Mouse (Mus musculus) urinary bladder, postnatal 14 days (tissue): ENCODE measurements around the gene Krt10.
A peak's percentile ranks its signal among the peaks of the same experiment; 100 is the strongest.

Source experiments
- DNase-seq: peaks from one replicate; pipeline ENCODE4 v3.0.0; 2021; ENCODE audit warnings: low spot score

The Krt10 gene

GRCm38 (mm10) chr11:99389264-99389663 is at the start of gene Krt10:
Krt10 (minus strand) TSS chr11:99389364.
- DNase-seq: no peak

GRCm38 (mm10) chr11:99437972-99438371 is 48.8 kb upstream of the Krt10 start, which contains the start of gene Krt20:
Krt20 (minus strand) TSS chr11:99438150.
- no peak for DNase-seq

- DNase-seq: no peak
Observed at GRCm38 (mm10) chr11:99436625-99437024, 47.5 kb upstream of the Krt10 start.

GRCm38 (mm10) chr11:99430670-99431069 is 41.5 kb upstream of the Krt10 start:
- DNase-seq: peak; percentile 55

- no peak for DNase-seq
Observed at GRCm38 (mm10) chr11:99422159-99422558, 33.0 kb upstream of the Krt10 start, which contains the start of gene Krt12. Krt12 (minus strand) TSS chr11:99422259.

GRCm38 (mm10) chr11:99420586-99420985 is 31.4 kb upstream of the Krt10 start:
- no peak for DNase-seq

- no peak for DNase-seq
Observed at GRCm38 (mm10) chr11:99417819-99418218, 28.7 kb upstream of the Krt10 start.

GRCm38 (mm10) chr11:99416902-99417301 is 27.7 kb upstream of the Krt10 start:
- no peak for DNase-seq

- no peak for DNase-seq
Observed at GRCm38 (mm10) chr11:99414463-99415147, 25.4 kb upstream of the Krt10 start.

- peak; percentile 60 for DNase-seq
Observed at GRCm38 (mm10) chr11:99413247-99413646, 24.1 kb upstream of the Krt10 start.

- DNase-seq: no peak
Observed at GRCm38 (mm10) chr11:99406186-99406585, 17.0 kb upstream of the Krt10 start.

- no peak for DNase-seq
Observed at GRCm38 (mm10) chr11:99399956-99400549, 10.9 kb upstream of the Krt10 start.

- DNase-seq: no peak
Observed at GRCm38 (mm10) chr11:99398832-99399231, 9.7 kb upstream of the Krt10 start.

GRCm38 (mm10) chr11:99398084-99398483 is 8.9 kb upstream of the Krt10 start:
- no peak for DNase-seq

GRCm38 (mm10) chr11:99396661-99397060 is 7.5 kb upstream of the Krt10 start:
- DNase-seq: no peak

- DNase-seq: no peak
Observed at GRCm38 (mm10) chr11:99396034-99396433, 6.9 kb upstream of the Krt10 start.

GRCm38 (mm10) chr11:99392492-99392891 is 3.3 kb upstream of the Krt10 start:
- DNase-seq: no peak

GRCm38 (mm10) chr11:99391375-99391774 is 2.2 kb upstream of the Krt10 start:
- DNase-seq: no peak

- peak; percentile 16 for DNase-seq
Observed at GRCm38 (mm10) chr11:99390866-99391265, 1.7 kb upstream of the Krt10 start.

GRCm38 (mm10) chr11:99388661-99389060 is 503 bp downstream of the Krt10 start:
- DNase-seq: no peak

- DNase-seq: peak; percentile 91
Observed at GRCm38 (mm10) chr11:99385813-99386721, 3.1 kb downstream of the Krt10 start.

- peak; percentile 76 for DNase-seq
Observed at GRCm38 (mm10) chr11:99379568-99379967, 9.6 kb downstream of the Krt10 start.

GRCm38 (mm10) chr11:99374803-99375202 is 14.4 kb downstream of the Krt10 start, which contains the start of gene Krt28:
Krt28 (minus strand) TSS chr11:99374903.
- DNase-seq: no peak
